Mouse (Mus musculus) spleen, adult 2 months (tissue): ENCODE data around the gene Fam151a. TPM values are rescaled to one million over a fixed set of nuclear protein-coding genes. Genes with fewer than 3 reads are reported as not detected.
"Not testable (repeated sequence)": the region's sequence is repeated elsewhere in the genome, so short reads cannot be mapped to it uniquely, and the experiment has no call there.

Source experiments
- DNase-seq, 2 experiments: peaks; one replicate each; pipeline versions ENCODE4 v3.0.0 to v3.0.0-alpha.2; 2012 to 2021; ENCODE audit warnings: low spot score in 2 of 2, low read depth in 1 of 2
- H3K27ac ChIP-seq: fragments of 200-500 bp; 2 replicates; pipeline ENCODE4 v1.5.1; 2012; ENCODE audit warnings: low read length, inconsistent platforms; ENCODE audit not compliant: insufficient read depth
- H3K27me3 ChIP-seq: fragments of 200-500 bp; 2 replicates; pipeline ENCODE4 v1.6.1; 2012; ENCODE audit warnings: mild to moderate bottlenecking, moderate library complexity, low read length, inconsistent platforms; ENCODE audit not compliant: control insufficient read depth, insufficient read depth
- H3K36me3 ChIP-seq: fragments of 200-500 bp; 2 replicates; pipeline ENCODE4 v1.6.1; 2012; ENCODE audit warnings: mild to moderate bottlenecking, low read length, inconsistent platforms; ENCODE audit not compliant: control insufficient read depth, insufficient read depth
- H3K4me1 ChIP-seq: fragments of 200-500 bp; 2 replicates; pipeline ENCODE4 v1.6.1; 2011; ENCODE audit warnings: inconsistent platforms; ENCODE audit not compliant: control insufficient read depth, insufficient read depth, insufficient read length
- H3K4me3 ChIP-seq: fragments of 200-500 bp; 2 replicates; pipeline ENCODE4 v1.5.1; 2011; ENCODE audit warnings: mild to moderate bottlenecking, inconsistent platforms; ENCODE audit not compliant: insufficient read depth, insufficient read length; ENCODE audit errors: extremely low read depth
- CTCF ChIP-seq: fragments of 200-500 bp; IDR thresholded peaks from 2 replicates; pipeline ENCODE4 v1.5.1; 2011; ENCODE audit warnings: mild to moderate bottlenecking, inconsistent platforms; ENCODE audit not compliant: insufficient read depth, insufficient read length, insufficient replicate concordance; ENCODE audit errors: extremely low read depth
- POLR2A ChIP-seq: fragments of 200-500 bp; IDR thresholded peaks from 2 replicates; pipeline ENCODE4 v1.6.1; 2011; ENCODE audit warnings: low read depth, low read length, inconsistent platforms
- WGBS: fragments of 180-500 bp; shearing (Covaris S2); methylation state at CpG from one replicate; pipeline ENCODE4 v1.1.7; 2018; 5-methylcytosine and 5-hydroxymethylcytosine counted together
- polyA plus RNA-seq: library from polyadenylated mRNA; depleted of rRNA; stranded (reverse); fragments of >200 nt; gene quantifications from 2 replicates; pipeline ENCODE4 v1.2.3, GENCODE M21; 2012

Gene Fam151a
- polyA plus RNA-seq, 1 experiment: 1.4 TPM

- no peak overlapping the region for H3K4me3 ChIP-seq
- H3K27ac ChIP-seq: no peak overlapping the region
- TF ChIP-seq CTCF (no peak), POLR2A (no peak)
- no peaks in the 10 kb centered on the region for H3K27me3 ChIP-seq
- no peak for DNase-seq
- H3K4me1 ChIP-seq: no peaks in the 10 kb centered on the region
- H3K36me3 ChIP-seq: no peaks in the 10 kb centered on the region
- WGBS: 72% methylated on average over 8 of the region's 8 CpGs
These were observed 28.5 kb upstream of the Fam151a start for GRCm38 (mm10) chr4:106705096-106705665.

- WGBS: 38% methylated on average over 5 of the region's 5 CpGs
- H3K27ac ChIP-seq: no peak overlapping the region
- DNase-seq: no peak
- no peak overlapping the region for H3K4me3 ChIP-seq
- TF ChIP-seq CTCF (no peak), POLR2A (no peak)
- no peaks in the 10 kb centered on the region for H3K36me3 ChIP-seq
- no peaks in the 10 kb centered on the region for H3K4me1 ChIP-seq
- no peaks in the 10 kb centered on the region for H3K27me3 ChIP-seq
These were observed 25.7 kb upstream of the Fam151a start for GRCm38 (mm10) chr4:106707957-106708356.

- no peak overlapping the region for H3K4me3 ChIP-seq
These were observed 25.3 kb upstream of the Fam151a start for GRCm38 (mm10) chr4:106708408-106708807.

DNA sequence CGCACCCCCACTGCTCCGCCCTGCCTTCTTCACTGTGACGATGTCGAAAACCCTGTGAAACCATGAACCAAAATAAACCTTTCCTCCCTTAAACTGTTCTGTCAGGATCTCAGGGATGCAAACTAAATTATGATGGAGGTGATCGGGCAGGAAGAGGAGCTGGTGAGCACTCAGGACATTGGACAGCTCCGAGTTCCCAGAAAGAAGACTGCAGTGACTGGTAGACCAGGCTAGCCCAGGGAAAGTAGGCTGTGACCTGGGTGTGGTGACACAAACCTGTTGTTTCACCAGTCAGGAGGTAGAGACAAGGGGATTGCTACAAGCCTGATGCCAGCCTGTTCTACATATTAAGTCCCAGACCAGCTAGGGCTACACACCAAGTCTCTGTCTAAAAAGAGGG lies 20.1 kb upstream of the Fam151a start:
- Histone ChIP-seq H3K36me3 (no peaks in the 10 kb centered on the region), H3K27me3 (no peaks in the 10 kb centered on the region), H3K4me1 (no peaks in the 10 kb centered on the region), H3K27ac (no peak overlapping the region), H3K4me3 (no peak overlapping the region)
- WGBS: 88% methylated on average over 6 of the region's 6 CpGs
- no peak for DNase-seq
- TF ChIP-seq POLR2A: no peak
- no peak for TF ChIP-seq CTCF

More at GRCm38 (mm10) chr4:106708408-106708807, 25.3 kb upstream of the Fam151a start:
- TF ChIP-seq CTCF (peak; percentile 96), POLR2A (no peak)
- Histone ChIP-seq H3K36me3 (no peaks in the 10 kb centered on the region), H3K27me3 (no peaks in the 10 kb centered on the region), H3K4me1 (no peaks in the 10 kb centered on the region), H3K27ac (no peak overlapping the region)
- WGBS: 2% methylated on average over 8 of the region's 8 CpGs
- DNase-seq: peak; percentile 9 to 62

- H3K4me3 ChIP-seq: no peak overlapping the region
- TF ChIP-seq POLR2A (no peak), CTCF (no peak)
- H3K36me3 ChIP-seq: no peaks in the 10 kb centered on the region
- DNase-seq: no peak
- no peaks in the 10 kb centered on the region for H3K4me1 ChIP-seq
- H3K27me3 ChIP-seq: no peaks in the 10 kb centered on the region
- no peak overlapping the region for H3K27ac ChIP-seq
- 88% methylated on average over 4 of the region's 4 CpGs for WGBS
These were observed 13.1 kb upstream of the Fam151a start for GRCm38 (mm10) chr4:106720631-106721030.

DNA sequence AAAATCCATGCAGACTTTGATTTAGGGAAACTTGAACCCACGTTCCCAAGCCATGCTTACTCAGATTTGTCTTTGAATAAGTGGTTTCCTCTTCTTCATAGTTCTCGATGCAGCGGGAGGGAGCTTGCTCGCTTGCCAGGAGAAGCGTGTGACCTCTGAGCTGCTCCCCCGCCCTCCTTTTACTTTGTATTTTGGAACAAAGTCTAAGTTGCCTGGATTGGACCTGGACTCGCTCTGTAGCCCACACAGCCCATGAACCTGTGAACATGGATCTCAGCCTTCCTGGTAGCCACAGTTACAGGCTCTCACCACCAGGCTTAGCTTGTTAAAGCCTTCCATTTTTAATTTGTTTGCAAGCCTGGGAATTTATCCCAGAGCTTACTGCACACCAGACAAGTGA lies 2.9 kb upstream of the Fam151a start, which contains the start of gene Mroh7:
Gene Mroh7 (minus strand): TSS at position 112 of the 400 bp plus-strand sequence.
- TF ChIP-seq CTCF: no peak
- TF ChIP-seq POLR2A: no peak
- DNase-seq: no peak

DNA sequence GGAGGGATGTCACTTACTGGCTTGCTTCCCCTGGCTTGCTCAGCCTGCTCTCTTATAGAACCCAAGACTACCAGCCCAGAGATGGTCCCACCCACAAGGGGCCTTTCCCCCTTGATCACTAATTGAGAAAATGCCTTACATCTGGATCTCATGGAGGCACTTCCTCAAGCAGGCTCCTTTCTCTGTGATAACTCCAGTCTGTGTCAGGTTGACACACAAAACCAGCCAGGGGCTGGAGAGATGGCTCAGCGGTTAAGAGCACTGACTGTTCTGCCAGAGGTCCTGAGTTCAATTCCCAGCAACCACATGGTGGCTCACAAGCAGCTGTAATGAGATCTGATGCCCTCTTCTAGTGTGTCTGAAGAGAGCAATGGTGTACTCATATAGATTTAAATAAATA lies 3.2 kb downstream of the Fam151a start:
- DNase-seq, H3K36me3 ChIP-seq, H3K27ac ChIP-seq, H3K27me3 ChIP-seq, H3K4me3 ChIP-seq, H3K4me1 ChIP-seq: not testable (repeated sequence)
- WGBS: 97% methylated on average over 1 of the region's 1 CpGs

More for the DNA sequence above, 2.9 kb upstream of the Fam151a start, which contains the start of gene Mroh7:
- Histone ChIP-seq H3K4me1 (no peaks in the 10 kb centered on the region), H3K27ac (no peak within 1 kb of the TSS), H3K36me3 (no peaks in the 10 kb centered on the region), H3K27me3 (no peaks in the 10 kb centered on the region), H3K4me3 (no peak within 1 kb of the TSS)
- WGBS: 75% methylated on average over 7 of the region's 7 CpGs

GRCm38 (mm10) chr4:106737904-106738303 lies 4.2 kb downstream of the Fam151a start:
- 89% methylated on average over 3 of the region's 3 CpGs for WGBS
- TF ChIP-seq CTCF: no peak
- TF ChIP-seq POLR2A: no peak
- H3K27me3 ChIP-seq: no peaks in the 10 kb centered on the region
- no peak overlapping the region for H3K27ac ChIP-seq
- no peaks in the 10 kb centered on the region for H3K36me3 ChIP-seq
- DNase-seq: no peak
- H3K4me1 ChIP-seq: no peaks in the 10 kb centered on the region
- no peak overlapping the region for H3K4me3 ChIP-seq
